Mouse (Mus musculus): ENCODE results near the gene 2610021A01Rik. TPM values are rescaled to one million over a fixed set of nuclear protein-coding genes. Genes with fewer than 3 reads are reported as not detected.
"Not testable (repeated sequence)": the region's sequence is repeated elsewhere in the genome, so short reads cannot be mapped to it uniquely, and the experiment has no call there.

2610021A01Rik gene
- polyA plus RNA-seq, 1 experiment from 2014 or later, result 18.3 TPM

DNA sequence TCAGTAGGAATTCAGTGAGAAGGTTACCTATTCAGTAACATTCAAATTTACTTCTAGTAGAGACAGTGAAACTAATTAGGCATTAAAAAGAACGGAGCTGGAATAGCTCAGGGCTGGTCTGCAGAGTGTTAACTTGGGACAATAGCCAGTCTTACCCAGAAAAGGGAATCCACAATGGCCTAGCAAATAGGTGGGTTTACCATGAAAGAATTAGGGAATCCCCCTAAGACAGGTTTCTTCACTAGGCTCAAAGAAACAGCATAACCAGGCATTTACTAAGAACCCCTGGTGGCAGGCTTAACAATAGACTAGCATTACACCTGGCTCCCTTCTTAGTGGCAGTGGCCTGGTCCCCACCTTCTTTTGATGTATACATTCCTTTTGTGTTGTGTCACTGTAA is 75.3 kb downstream of the 2610021A01Rik start:
- not testable (repeated sequence) for DNase-seq (ENCODE audit: low spot score); H3K27ac ChIP-seq; H3K36me3 ChIP-seq; H3K4me1 ChIP-seq; H3K4me3 ChIP-seq; H3K9me3 ChIP-seq (replicated peaks); H3K27me3 ChIP-seq (ENCODE audit: low read depth, poor library complexity, severe bottlenecking)
- WGBS, result 65% methylated on average over 1 of the region's 1 CpGs

Other genes with a start within 250 kb of the 2610021A01Rik start
- 7.7 and 9.5 TPM in 2 replicates for gene AI987944, start 205.9 kb upstream of the 2610021A01Rik start, polyA plus RNA-seq (2016; fragmentation: Nextera tagmentation; extraction: Ambion mirVana)
- gene Vmn2r57, start 150.5 kb upstream of the 2610021A01Rik start, polyA plus RNA-seq (2016; fragmentation: Nextera tagmentation; extraction: Ambion mirVana), result 0.16 and 0.23 TPM in 2 replicates
- 0.04 TPM in 2 replicates for gene Gm20449, start 99.8 kb upstream of the 2610021A01Rik start, polyA plus RNA-seq (2016; fragmentation: Nextera tagmentation; extraction: Ambion mirVana)
- 9.9 and 11.3 TPM in 2 replicates for gene AW146154, start 99.3 kb upstream of the 2610021A01Rik start, polyA plus RNA-seq (2016; fragmentation: Nextera tagmentation; extraction: Ambion mirVana)
- gene Gm6871, start 25.6 kb upstream of the 2610021A01Rik start, polyA plus RNA-seq (2016; fragmentation: Nextera tagmentation; extraction: Ambion mirVana), result not detected in 2 replicates
- 11.4 and 12.5 TPM in 2 replicates for gene Zfp788, start 34.0 kb downstream of the 2610021A01Rik start, polyA plus RNA-seq (2016; fragmentation: Nextera tagmentation; extraction: Ambion mirVana)